Mouse (Mus musculus) spleen, adult 2 months (tissue): ENCODE results near the gene Pde7b.

Experiments
- CTCF ChIP-seq: fragments of 200-500 bp; IDR thresholded peaks from 2 replicates; pipeline ENCODE4 v1.5.1; 2011; ENCODE audit warnings: mild to moderate bottlenecking, inconsistent platforms; ENCODE audit not compliant: insufficient read depth, insufficient read length, insufficient replicate concordance; ENCODE audit errors: extremely low read depth
- POLR2A ChIP-seq: fragments of 200-500 bp; IDR thresholded peaks from 2 replicates; pipeline ENCODE4 v1.6.1; 2011; ENCODE audit warnings: low read depth, low read length, inconsistent platforms

DNA sequence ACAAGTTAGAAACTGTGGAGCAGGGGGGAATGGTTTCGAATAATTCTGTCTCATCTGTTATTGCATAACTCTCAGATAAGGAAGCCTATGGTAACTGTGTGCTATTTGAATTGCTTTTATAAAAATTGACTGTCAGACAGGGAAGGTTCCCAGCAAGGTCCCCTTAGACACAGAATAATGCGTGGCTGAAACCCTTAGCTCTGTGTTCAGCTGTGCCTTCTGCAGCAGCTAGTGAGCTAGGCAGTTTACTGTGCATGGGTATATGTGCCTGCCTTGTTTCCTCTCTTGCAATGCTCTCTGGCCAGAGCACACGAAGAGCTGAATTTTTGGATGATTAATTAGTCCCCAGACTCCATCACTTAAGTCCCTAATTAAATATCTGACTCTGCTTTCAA, 1.4 kb downstream of the Pde7b start:
- TF ChIP-seq CTCF = no peak
- no peak for TF ChIP-seq POLR2A
